Comparison of ENCODE assay signal across 25 mouse cellular contexts in genomic region chr5:132969376-132969775, GRCm38 (mm10).
DNase-seq lines count a peak whose midpoint lies in the region; ATAC-seq lines count a peak whose summit lies in the region.
"Had no signal": no experiment of that assay in that cellular context is flagged by ENCODE, and none has a peak within 500 bp of the region (broad histone marks: within the 10 kb centered on the region; RNA-seq: fewer than 3 reads in every experiment).

No protein-coding gene starts in this region.

- DNase-seq in embryo, embryonic 10.5 days (ENCODE audit: low spot score) = peak; percentile 2
- no peak for DNase-seq in embryo, embryonic 11 days
- peak; percentile 17 to 19 for DNase-seq in layer of hippocampus, postnatal 10 days (ENCODE audit: low spot score in 2 of 2)
- DNase-seq in layer of hippocampus, adult 9-10 months (ENCODE audit: low spot score) = no peak
- peak; percentile 87 for DNase-seq in cerebellum, adult 9-11 months
- no peak for DNase-seq in lung, postnatal 10 days
- DNase-seq: adrenal gland, adult 8-10 months; heart, postnatal 10 days; kidney, adult 9 months; kidney, postnatal 36 days; lung, adult 2 months; lung, postnatal 36 days; retina, postnatal 1 day; thymus, adult 2 months had no signal

- no peak overlapping the region for H3K9ac ChIP-seq in midbrain, embryonic 13.5 days (replicated peaks)
- H3K9ac ChIP-seq: embryonic facial prominence, embryonic 12.5 days; hindbrain, embryonic 13.5 days; limb, embryonic 12.5 days; liver, embryonic 12.5 days; midbrain, embryonic 12.5 days had no signal

- no peak overlapping the region for H3K27ac ChIP-seq in midbrain, embryonic 13.5 days
- H3K27ac ChIP-seq: embryonic facial prominence, embryonic 12.5 days; hindbrain, embryonic 13.5 days; limb, embryonic 12.5 days; liver, embryonic 12.5 days; midbrain, embryonic 12.5 days had no signal

- peak; percentile 77; the same call in 1 of the 2 replicates for ATAC-seq in cerebellum, adult (ENCODE audit: insufficient number of reproducible peaks, low FRiP score, low TSS enrichment)
- no peak for ATAC-seq in midbrain, embryonic 13.5 days
- ATAC-seq: forebrain, embryonic 16.5 days; liver, embryonic 12.5 days; Patski had no signal

- H3K36me3 ChIP-seq in midbrain, embryonic 13.5 days = no peaks in the 10 kb centered on the region
- H3K36me3 ChIP-seq: embryonic facial prominence, embryonic 12.5 days; hindbrain, embryonic 13.5 days; limb, embryonic 12.5 days; liver, embryonic 12.5 days; midbrain, embryonic 12.5 days had no signal

- no peaks in the 10 kb centered on the region; the same call in 1 of the 2 replicates for H3K27me3 ChIP-seq in midbrain, embryonic 13.5 days
- H3K27me3 ChIP-seq: embryonic facial prominence, embryonic 12.5 days; limb, embryonic 12.5 days; liver, embryonic 12.5 days; Patski had no signal

- H3K4me2 ChIP-seq in midbrain, embryonic 13.5 days (replicated peaks) = no peak overlapping the region
- H3K4me2 ChIP-seq: embryonic facial prominence, embryonic 12.5 days; heart, embryonic 11.5 days; hindbrain, embryonic 13.5 days; limb, embryonic 12.5 days; liver, embryonic 12.5 days; midbrain, embryonic 12.5 days had no signal

- H3K9me3 ChIP-seq in midbrain, embryonic 13.5 days = no peaks in the 10 kb centered on the region
- H3K9me3 ChIP-seq: hindbrain, embryonic 13.5 days; liver, embryonic 12.5 days had no signal

- H3K4me3 ChIP-seq in midbrain, embryonic 13.5 days (replicated peaks) = no peak overlapping the region
- H3K4me3 ChIP-seq: embryonic facial prominence, embryonic 12.5 days; erythroblast, embryonic 14.5 days; hindbrain, embryonic 13.5 days; limb, embryonic 12.5 days; liver, embryonic 12.5 days; midbrain, embryonic 12.5 days had no signal

- peaks cover 14% of the 10 kb centered on the region; the same call in 1 of the 2 replicates for H3K4me1 ChIP-seq in midbrain, embryonic 13.5 days (replicated peaks)
- H3K4me1 ChIP-seq: limb, embryonic 12.5 days; liver, embryonic 12.5 days had no signal

- WGBS in midbrain, embryonic 13.5 days = 76% methylated on average over 5 of the region's 5 CpGs

Comparison
In these comparisons a context has a peak if more than half of its experiments do, and no peak if none do; other contexts are left out.
1. DNase-seq: peak in embryo, embryonic 10.5 days (single experiment), layer of hippocampus, postnatal 10 days (2 of 2) and cerebellum, adult 9-11 months (single experiment); none in embryo, embryonic 11 days (single experiment), layer of hippocampus, adult 9-10 months (single experiment) and lung, postnatal 10 days (single experiment).